Mouse (Mus musculus): ENCODE results near the gene Igsf8.

- TF ChIP-seq POLR2A (IDR thresholded peaks at IDR 0.05; ENCODE audit: low read depth, low read length) (no peak), CTCF (IDR thresholded peaks at IDR 0.05; ENCODE audit: extremely low read depth, insufficient read length, insufficient replicate concordance, low read depth, low read length) (no peak)
Measured at GRCm38 (mm10) chr1:172286740-172287139, 25.3 kb downstream of the Igsf8 start.
